Mouse (Mus musculus) CH12.LX (cell line): ENCODE results near the gene Pde4d.

Experiments
- BHLHE40 ChIP-seq: IDR thresholded peaks from 2 replicates; pipeline ENCODE4 v1.6.1; 2011; ENCODE audit warnings: mild to moderate bottlenecking, low read depth, low read length, improper control_type of control experiment
- CHD1 ChIP-seq: IDR thresholded peaks from 2 replicates; pipeline ENCODE4 v1.6.1; 2012; ENCODE audit warnings: low read depth, low read length, improper control_type of control experiment, inconsistent platforms
- CTCF ChIP-seq, 2 experiments: IDR thresholded peaks in 1 of 2; conservative IDR thresholded peaks in 1 of 2; 2 replicates each; pipeline ENCODE4 v1.5.1; 2011 to 2012; ENCODE audit warnings: low read depth in 2 of 2, low read length in 2 of 2, improper control_type of control experiment in 1 of 2, inconsistent platforms in 1 of 2, mild to moderate bottlenecking in 1 of 2, moderate library complexity in 1 of 2
- EP300 ChIP-seq: IDR thresholded peaks from 2 replicates; pipeline ENCODE4 v1.6.1; 2011; ENCODE audit warnings: low read length, improper control_type of control experiment
- KAT2A ChIP-seq: IDR thresholded peaks from 2 replicates; pipeline ENCODE4 v1.6.1; 2012; ENCODE audit warnings: low read length, improper control_type of control experiment, inconsistent platforms; ENCODE audit not compliant: insufficient replicate concordance
- MAFK ChIP-seq: IDR thresholded peaks from 2 replicates; pipeline ENCODE4 v1.6.1; 2011; ENCODE audit warnings: low read length, improper control_type of control experiment; ENCODE audit not compliant: insufficient replicate concordance
- MAX ChIP-seq: IDR thresholded peaks from 2 replicates; pipeline ENCODE4 v1.6.1; 2011; ENCODE audit warnings: low read length, improper control_type of control experiment
- MAZ ChIP-seq: IDR thresholded peaks from 2 replicates; pipeline ENCODE4 v1.6.1; 2012; ENCODE audit warnings: low read depth, mild to moderate bottlenecking, inconsistent platforms, low read length, improper control_type of control experiment, moderate library complexity
- NRF1 ChIP-seq: IDR thresholded peaks from 2 replicates; pipeline ENCODE4 v1.6.1; 2014; ENCODE audit warnings: low read depth, mild to moderate bottlenecking, inconsistent platforms, low read length, improper control_type of control experiment, moderate library complexity
- POLR2A ChIP-seq: IDR thresholded peaks from 2 replicates; pipeline ENCODE4 v1.6.1; 2011; ENCODE audit warnings: low read depth, mild to moderate bottlenecking, improper control_type of control experiment, low read length
- RAD21 ChIP-seq: IDR thresholded peaks from 2 replicates; pipeline ENCODE4 v1.6.1; 2011; ENCODE audit warnings: low read depth, mild to moderate bottlenecking, low read length, improper control_type of control experiment, moderate library complexity
- USF2 ChIP-seq: conservative IDR thresholded peaks from 2 replicates; pipeline ENCODE4 v1.6.1; 2011; ENCODE audit warnings: low read depth, low read length, improper control_type of control experiment

- TF ChIP-seq CTCF (conservative IDR thresholded peaks at IDR 0.05 in 1 of 2, IDR thresholded peaks at IDR 0.05 in 1 of 2; ENCODE audit: low read depth in 2 of 2, low read length in 2 of 2) (no peak), MAZ (no peak), KAT2A (no peak), POLR2A (no peak), RAD21 (no peak), BHLHE40 (no peak), MAX (no peak), MAFK (no peak), NRF1 (no peak), EP300 (no peak), CHD1 (no peak), USF2 (no peak)
Observed at GRCm38 (mm10) chr13:109181363-109181762, 731.6 kb downstream of the Pde4d start.
